Comparison of ENCODE assay signal across 15 mouse cellular contexts in genomic region chr5:128570091-128570490, GRCm38 (mm10). TPM values are rescaled to one million over a fixed set of nuclear protein-coding genes. Genes with fewer than 3 reads are reported as not detected.
"Had no signal": no experiment of that assay in that cellular context is flagged by ENCODE, and none has a peak within 500 bp of the region (broad histone marks: within the 10 kb centered on the region; RNA-seq: fewer than 3 reads in every experiment).

No protein-coding gene starts in this region.

- H3K27ac ChIP-seq: liver, embryonic 13.5 days; midbrain, embryonic 12.5 days; midbrain, embryonic 15.5 days had no signal

- H3K36me3 ChIP-seq: liver, embryonic 13.5 days; midbrain, embryonic 12.5 days; midbrain, embryonic 15.5 days had no signal

- DNase-seq: kidney, adult 18-20 months; kidney, adult 9 months; kidney, postnatal 4 days; left cerebral cortex, postnatal 4 days; liver, embryonic 13.5 days; lung, adult 2 months; lung, postnatal 10 days; thymus, postnatal 25 days had no signal

- H3K4me1 ChIP-seq: liver, embryonic 13.5 days; megakaryocyte, embryonic 14.5 days; midbrain, embryonic 15.5 days had no signal

- H3K4me2 ChIP-seq: liver, embryonic 13.5 days; midbrain, embryonic 12.5 days; midbrain, embryonic 15.5 days had no signal

- H3K4me3 ChIP-seq: liver, embryonic 13.5 days; midbrain, embryonic 12.5 days; midbrain, embryonic 15.5 days had no signal

- H3K27me3 ChIP-seq: liver, embryonic 13.5 days; megakaryocyte, embryonic 14.5 days; midbrain, embryonic 12.5 days; midbrain, embryonic 15.5 days had no signal

- H3K9me3 ChIP-seq: liver, embryonic 13.5 days; midbrain, embryonic 12.5 days; midbrain, embryonic 15.5 days had no signal

- H3K9ac ChIP-seq: liver, embryonic 13.5 days; midbrain, embryonic 12.5 days; midbrain, embryonic 15.5 days had no signal

- ATAC-seq: inflammation-experienced regulatory T-cells, adult 6 months; intestine, embryonic 16.5 days; midbrain, embryonic 15.5 days had no signal

RNA-seq across cellular contexts. Expression of gene Fzd10, which starts 30.6 kb away (rescaled TPM):
- polyA plus RNA-seq: inflammation-experienced regulatory T-cells, adult 6 months; liver, adult 2 months; liver, embryonic 16.5 days had no signal
